Comparison of ENCODE assay signal across 19 mouse cellular contexts in the genomic region with DNA sequence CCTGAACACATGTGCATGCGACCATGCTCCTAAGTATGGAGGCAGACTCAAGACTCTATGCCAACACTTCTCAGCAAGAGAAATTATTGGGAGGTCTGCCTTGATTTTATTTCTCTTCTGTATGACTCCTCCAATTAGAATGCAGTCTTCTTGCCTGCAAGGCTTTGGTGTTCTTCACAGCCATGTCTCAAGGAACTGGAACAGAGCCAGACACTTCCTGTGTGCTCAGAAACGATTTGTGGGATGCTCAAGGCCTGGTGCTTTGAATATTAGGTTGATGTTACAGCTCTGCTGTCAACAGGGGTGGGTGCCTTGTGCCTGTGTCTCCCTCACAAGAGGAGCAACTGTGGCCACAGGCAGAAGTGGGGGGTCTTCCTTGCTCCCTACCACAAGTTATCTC. TPM values are rescaled to one million over a fixed set of nuclear protein-coding genes. Genes with fewer than 3 reads are reported as not detected.
A peak's percentile ranks its signal among the peaks of the same experiment; 100 is the strongest.
DNase-seq lines count a peak whose midpoint lies in the region; ATAC-seq and TF ChIP-seq lines count a peak whose summit lies in the region.
"Had no signal": no experiment of that assay in that cellular context is flagged by ENCODE, and none has a peak within 500 bp of the region (broad histone marks: within the 10 kb centered on the region; RNA-seq: fewer than 3 reads in every experiment).

No protein-coding gene starts in this region.

- no peaks in the 10 kb centered on the region for H3K79me2 ChIP-seq in heart, adult 2 months (replicated peaks; ENCODE audit: control insufficient read depth, insufficient read depth, low read length)

- peaks cover 6% of the 10 kb centered on the region; the same call in 1 of the 2 replicates for H3K4me1 ChIP-seq in embryonic facial prominence, embryonic 14.5 days (ENCODE audit: control insufficient read depth, insufficient read depth, low read length)
- peaks cover 12% of the 10 kb centered on the region for H3K4me1 ChIP-seq in embryonic facial prominence, embryonic 10.5 days
- no peaks in the 10 kb centered on the region for H3K4me1 ChIP-seq in heart, adult 2 months (ENCODE audit: control insufficient read depth, insufficient read depth, low read length)
- H3K4me1 ChIP-seq: embryonic facial prominence, embryonic 12.5 days had no signal

- TF ChIP-seq EP300 in heart, adult 2 months (IDR thresholded peaks at IDR 0.05; ENCODE audit: insufficient read depth, low read depth, low read length): no peak

- no peaks in the 10 kb centered on the region for H3K36me3 ChIP-seq in embryonic facial prominence, embryonic 14.5 days (ENCODE audit: control insufficient read depth, insufficient read depth, low read length)
- H3K36me3 ChIP-seq in embryonic facial prominence, embryonic 10.5 days (replicated peaks): no peaks in the 10 kb centered on the region
- H3K36me3 ChIP-seq in heart, adult 2 months (ENCODE audit: control insufficient read depth, insufficient read depth, low read length): no peaks in the 10 kb centered on the region
- H3K36me3 ChIP-seq: embryonic facial prominence, embryonic 12.5 days; heart, embryonic 12.5 days had no signal

- TF ChIP-seq POLR2A in brain, embryonic 14.5 days (IDR thresholded peaks at IDR 0.05; ENCODE audit: borderline replicate concordance, extremely low read depth, insufficient read depth, insufficient read length, poor library complexity, severe bottlenecking): no peak
- no peak for TF ChIP-seq POLR2A in heart, adult 2 months (IDR thresholded peaks at IDR 0.05; ENCODE audit: insufficient read depth, low read depth, low read length)

- no peak for ATAC-seq in embryonic facial prominence, embryonic 14.5 days (ENCODE audit: low read depth)
- ATAC-seq in megakaryocyte progenitor cell, adult 5-6 weeks (replicated peaks; ENCODE audit: poor library complexity): no peak
- ATAC-seq: forebrain, embryonic 14.5 days; hindbrain, postnatal 0 days had no signal

- no peaks in the 10 kb centered on the region for H3K9me3 ChIP-seq in embryonic facial prominence, embryonic 14.5 days (ENCODE audit: control insufficient read depth, low read length)
- H3K9me3 ChIP-seq in embryonic facial prominence, embryonic 10.5 days: no peaks in the 10 kb centered on the region
- H3K9me3 ChIP-seq: embryonic facial prominence, embryonic 12.5 days; heart, embryonic 12.5 days had no signal

- no peak overlapping the region for H3K9ac ChIP-seq in embryonic facial prominence, embryonic 14.5 days (ENCODE audit: low read depth, low read length)
- H3K9ac ChIP-seq in heart, adult 2 months (ENCODE audit: low read depth, low read length): no peak overlapping the region
- H3K9ac ChIP-seq: embryonic facial prominence, embryonic 12.5 days; heart, embryonic 12.5 days had no signal

- WGBS in embryonic facial prominence, embryonic 14.5 days: 45% methylated on average over 2 of the region's 2 CpGs
- 84% methylated on average over 2 of the region's 2 CpGs for WGBS in embryonic facial prominence, embryonic 10.5 days
- WGBS in heart, adult 2 months: 59% methylated on average over 2 of the region's 2 CpGs

- TF ChIP-seq CTCF in layer of hippocampus, adult 2 months (conservative IDR thresholded peaks at IDR 0.05): no peak
- TF ChIP-seq CTCF in brain, embryonic 14.5 days (IDR thresholded peaks at IDR 0.05; ENCODE audit: borderline replicate concordance, extremely low read depth, insufficient read depth, insufficient read length): no peak
- TF ChIP-seq CTCF in heart, adult 2 months (IDR thresholded peaks at IDR 0.05): no peak

- no peaks in the 10 kb centered on the region for H3K27me3 ChIP-seq in embryonic facial prominence, embryonic 14.5 days (replicated peaks; ENCODE audit: control insufficient read depth, insufficient read depth, low read length)
- H3K27me3 ChIP-seq in embryonic facial prominence, embryonic 10.5 days (replicated peaks; ENCODE audit: low read depth, poor library complexity, severe bottlenecking): no peaks in the 10 kb centered on the region
- H3K27me3 ChIP-seq in heart, adult 2 months (ENCODE audit: control insufficient read depth, insufficient read depth, low read length): no peaks in the 10 kb centered on the region
- H3K27me3 ChIP-seq: embryonic facial prominence, embryonic 12.5 days; heart, embryonic 12.5 days had no signal

- H3K4me3 ChIP-seq in embryonic facial prominence, embryonic 14.5 days (ENCODE audit: low read depth, low read length): no peak overlapping the region
- H3K4me3 ChIP-seq in embryonic facial prominence, embryonic 10.5 days: no peak overlapping the region
- H3K4me3 ChIP-seq in layer of hippocampus, adult 2 months: no peak overlapping the region
- no peak overlapping the region for H3K4me3 ChIP-seq in heart, adult 2 months
- H3K4me3 ChIP-seq: embryonic facial prominence, embryonic 12.5 days; heart, embryonic 12.5 days had no signal

- no peak overlapping the region for H3K27ac ChIP-seq in embryonic facial prominence, embryonic 14.5 days (replicated peaks; ENCODE audit: low read depth, low read length)
- no peak overlapping the region for H3K27ac ChIP-seq in embryonic facial prominence, embryonic 10.5 days (replicated peaks)
- 0 out of 2 replicates have a peak overlapping the region, but pooled peaks have one; percentile 14 for H3K27ac ChIP-seq in layer of hippocampus, adult 2 months
- H3K27ac ChIP-seq in heart, adult 2 months: no peak overlapping the region
- H3K27ac ChIP-seq: embryonic facial prominence, embryonic 12.5 days; hindbrain, postnatal 0 days had no signal

- intact Hi-C loops in heart, adult 2 months (cut with DNase I): no loop called here

- no peak overlapping the region for H3K4me2 ChIP-seq in embryonic facial prominence, embryonic 14.5 days (ENCODE audit: low read depth, low read length)
- H3K4me2 ChIP-seq: embryonic facial prominence, embryonic 12.5 days; heart, embryonic 12.5 days had no signal

- DNase-seq in embryonic facial prominence, embryonic 14.5 days (ENCODE audit: low spot score): peak; percentile 58
- no peak for DNase-seq in embryonic facial prominence, embryonic 10.5 days (ENCODE audit: low spot score)
- peak in 1 of 2 experiments; percentile 8 for DNase-seq in layer of hippocampus, adult 2 months (ENCODE audit: low spot score in 2 of 2)
- no peak for DNase-seq in layer of hippocampus, postnatal 10 days (ENCODE audit: low spot score in 2 of 2)
- DNase-seq in 3T3-L1 (ENCODE audit: low read depth, low spot score): peak; percentile 49
- DNase-seq in brain, embryonic 14.5 days (ENCODE audit: low read depth): peak; percentile 28
- no peak for DNase-seq in heart, adult 2 months
- DNase-seq: adrenal gland, adult 2 months; adrenal gland, postnatal 25 days; cerebellum, adult 11 months; cerebellum, adult 8-10 months; cerebellum, postnatal 14 days; embryo, embryonic 11 days; gastrocnemius, postnatal 14 days had no signal

RNA-seq across cellular contexts. Expression of a gene that starts 22.2 kb away (rescaled TPM):
- 130 and 151 TPM in 2 replicates for polyA plus RNA-seq in embryonic facial prominence, embryonic 14.5 days (2014; fragmentation: Nextera tagmentation; extraction: Ambion mirVana)
- 69.3 and 69.7 TPM in 2 replicates for polyA plus RNA-seq in embryonic facial prominence, embryonic 10.5 days (2016; fragmentation: Nextera tagmentation; extraction: Ambion mirVana)
- total RNA-seq in layer of hippocampus, adult 2 months (2021): 10 to 100 TPM; 42.2 to 45.6 TPM
- total RNA-seq in layer of hippocampus, postnatal 10 days (2021): 10 to 100 TPM; 79.8 to 84.6 TPM
- polyA plus RNA-seq in brain, embryonic 14.5 days (2012; rRNA removed): 41.8 and 49.7 TPM in 2 replicates
- total RNA-seq in heart, adult 2 months (2021): 100 to 1,000 TPM in 1 of 2 experiments, 10 to 100 TPM in 1; 84.9 to 104 TPM
- polyA plus RNA-seq in heart, adult 2 months (2012; rRNA removed): 88.5 and 127 TPM in 2 replicates
- 0.71 and 2.7 TPM in 2 replicates for total RNA-seq in megakaryocyte progenitor cell, adult 5-6 weeks (2015)
- 2.8 and 4.4 TPM in 2 replicates for total RNA-seq in megakaryocyte progenitor cell, adult 5-6 weeks (2017)

Comparison
In these comparisons a context has a peak if more than half of its experiments do, and no peak if none do; other contexts are left out.
1. DNase-seq: peak in embryonic facial prominence, embryonic 14.5 days (single experiment), 3T3-L1 (single experiment) and brain, embryonic 14.5 days (single experiment); none in embryonic facial prominence, embryonic 10.5 days (single experiment), layer of hippocampus, postnatal 10 days (0 of 2) and heart, adult 2 months (0 of 2).
2. RNA of a gene that starts 22.2 kb away (total RNA-seq): 84.9 to 104 TPM in heart, adult 2 months, 79.8 to 84.6 TPM in layer of hippocampus, postnatal 10 days and 42.2 to 45.6 TPM in layer of hippocampus, adult 2 months; 0.71 to 4.4 TPM in megakaryocyte progenitor cell, adult 5-6 weeks; every median in the first group is over 4 times any median in the second.